Mouse (Mus musculus) ES-E14 (cell line): ENCODE measurements around the gene Prtg.

Experiments
- CHD2 ChIP-seq: IDR thresholded peaks from 2 replicates; pipeline ENCODE4 v1.6.1; 2014; ENCODE audit warnings: mild to moderate bottlenecking, low read depth, low read length, inconsistent platforms
- HCFC1 ChIP-seq: IDR thresholded peaks from 2 replicates; pipeline ENCODE4 v1.6.1; 2012; ENCODE audit warnings: low read length, inconsistent platforms, borderline replicate concordance; ENCODE audit not compliant: insufficient read depth
- MAFK ChIP-seq: IDR thresholded peaks from 2 replicates; pipeline ENCODE4 v1.6.1; 2014; ENCODE audit warnings: mild to moderate bottlenecking, low read depth, low read length, inconsistent platforms; ENCODE audit not compliant: insufficient read depth
- ZC3H11A ChIP-seq: IDR thresholded peaks from 2 replicates; pipeline ENCODE4 v1.6.1; 2012; ENCODE audit warnings: low read depth, mild to moderate bottlenecking, inconsistent platforms, low read length, borderline replicate concordance
- ZNF384 ChIP-seq: IDR thresholded peaks from 2 replicates; pipeline ENCODE4 v1.6.1; 2012; ENCODE audit warnings: low read depth, low read length, inconsistent platforms

DNA sequence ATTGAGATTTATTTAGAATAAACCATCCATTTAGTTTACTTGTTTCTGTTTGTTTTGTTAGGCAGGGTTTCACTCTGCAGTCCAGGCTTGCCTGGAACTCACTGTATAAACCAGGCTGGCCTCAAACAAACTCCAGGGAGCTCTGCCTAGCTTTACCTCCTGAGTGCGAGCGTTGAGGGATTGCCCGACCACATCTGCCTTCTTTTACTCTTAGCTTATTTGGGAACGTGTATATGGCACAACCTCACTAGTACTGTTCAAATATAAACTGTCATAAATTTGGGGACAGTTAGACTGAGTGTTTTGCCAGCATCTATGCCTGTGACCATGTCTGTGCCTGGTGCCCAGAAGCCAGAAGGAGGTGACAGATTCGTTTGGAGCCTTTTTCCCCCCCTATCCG, 72.0 kb downstream of the Prtg start:
- no peak for TF ChIP-seq ZC3H11A
- no peak for TF ChIP-seq ZNF384
- TF ChIP-seq MAFK, result no peak
- no peak for TF ChIP-seq HCFC1
- no peak for TF ChIP-seq CHD2
